Mouse (Mus musculus) cortical plate, adult 2 months (tissue): ENCODE measurements around the gene Gatad2b.

Experiments
- CTCF ChIP-seq: fragments of 200-500 bp; IDR thresholded peaks from 2 replicates; pipeline ENCODE4 v1.5.1; 2011; ENCODE audit warnings: mild to moderate bottlenecking, control low read depth, low read length; ENCODE audit not compliant: insufficient read depth; ENCODE audit errors: extremely low read depth
- POLR2A ChIP-seq: fragments of 200-500 bp; IDR thresholded peaks from 2 replicates; pipeline ENCODE4 v1.6.1; 2011; ENCODE audit warnings: mild to moderate bottlenecking, low read length, control low read depth; ENCODE audit not compliant: insufficient read depth; ENCODE audit errors: extremely low read depth

DNA sequence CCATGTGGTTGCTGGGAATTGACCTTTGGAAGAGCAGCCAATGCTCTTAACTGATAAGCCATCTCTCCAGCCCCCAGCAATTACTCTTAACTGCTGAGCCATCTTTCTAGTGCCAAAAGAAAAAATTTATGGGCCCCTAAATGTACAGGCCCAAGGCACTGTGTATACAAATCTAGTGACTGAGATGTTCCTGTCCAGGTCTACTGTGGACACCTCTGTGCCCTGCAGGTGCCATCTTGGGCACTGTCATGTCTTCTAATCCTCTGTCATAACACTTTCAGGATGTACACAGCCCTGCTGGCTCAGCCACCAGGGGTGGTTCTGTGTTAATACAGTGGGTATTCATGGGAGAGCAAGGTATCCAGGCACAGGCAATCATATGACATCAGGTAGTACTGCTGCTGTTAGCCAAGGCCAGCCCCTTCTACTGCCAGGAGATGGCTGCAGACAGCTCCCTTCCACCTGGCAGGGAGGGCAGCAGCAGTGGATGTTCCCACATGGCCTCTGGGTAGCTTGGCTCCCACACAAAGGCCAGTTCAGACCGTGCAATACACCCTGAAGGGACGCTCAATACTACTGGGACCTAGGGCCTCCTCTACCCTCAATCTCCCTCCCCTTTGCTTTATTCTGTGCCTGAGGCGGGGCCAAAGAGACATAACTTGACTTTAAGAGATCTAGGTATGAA is 82.7 kb downstream of the Gatad2b start:
- TF ChIP-seq POLR2A (no peak), CTCF (no peak)
